Mouse (Mus musculus) midbrain, embryonic 13.5 days (tissue): ENCODE results near the gene T2. TPM values are rescaled to one million over a fixed set of nuclear protein-coding genes. Genes with fewer than 3 reads are reported as not detected.

Source experiments
- ATAC-seq: fragments of 200-750 bp; cut with Nextera tagmentation; 2 replicates; pipeline ENCODE4 v1.8.0; 2017; ENCODE audit warnings: mild to moderate bottlenecking, moderate TSS enrichment, moderate library complexity
- H3K27ac ChIP-seq: fragments of 300-500 bp; sonication (generic); 2 replicates; pipeline ENCODE4 v1.5.1; 2015; ENCODE audit warnings: inconsistent platforms, mild to moderate bottlenecking, moderate library complexity
- H3K27me3 ChIP-seq: fragments of 300-500 bp; sonication (generic); 2 replicates; pipeline ENCODE4 v1.6.1; 2015; ENCODE audit warnings: mild to moderate bottlenecking, inconsistent platforms
- H3K36me3 ChIP-seq: fragments of 300-500 bp; sonication (generic); 2 replicates; pipeline ENCODE4 v1.6.1; 2015; ENCODE audit warnings: mild to moderate bottlenecking, inconsistent platforms
- H3K4me1 ChIP-seq: fragments of 300-500 bp; sonication (generic); replicated peaks from 2 replicates; pipeline ENCODE4 v1.6.1; 2015; ENCODE audit warnings: inconsistent platforms
- H3K4me2 ChIP-seq: fragments of 300-500 bp; sonication (generic); replicated peaks from 2 replicates; pipeline ENCODE4 v1.6.1; 2015; ENCODE audit warnings: moderate library complexity, mild to moderate bottlenecking, inconsistent platforms
- H3K4me3 ChIP-seq: fragments of 300-500 bp; sonication (generic); replicated peaks from 2 replicates; pipeline ENCODE4 v1.5.1; 2015; ENCODE audit warnings: mild to moderate bottlenecking, inconsistent platforms
- H3K9ac ChIP-seq: fragments of 300-500 bp; sonication (generic); replicated peaks from 2 replicates; pipeline ENCODE4 v1.6.1; 2015; ENCODE audit warnings: mild to moderate bottlenecking, inconsistent platforms
- H3K9me3 ChIP-seq: fragments of 300-500 bp; sonication (generic); 2 replicates; pipeline ENCODE4 v1.6.1; 2016; ENCODE audit warnings: mild to moderate bottlenecking, inconsistent platforms
- WGBS: fragments of 180-500 bp; shearing (Covaris S2); methylation state at CpG from one replicate; pipeline ENCODE4 v1.1.7; 2015; 5-methylcytosine and 5-hydroxymethylcytosine counted together
- polyA plus RNA-seq: library from polyadenylated mRNA; unstranded; fragments of >200 nt; fragmentation: Nextera tagmentation; extraction: Ambion mirVana; gene quantifications from 2 replicates; pipeline ENCODE4 v1.2.1, GENCODE M21; 2015

The T2 gene
- polyA plus RNA-seq, 1 experiment from 2014 or later, result 0.46 TPM

GRCm38 (mm10) chr17:8429896-8430295 is 74.1 kb downstream of the T2 start:
- ATAC-seq, result no peak
- WGBS, result 2% methylated on average over 5 of the region's 5 CpGs
- Histone ChIP-seq H3K9me3 (no peaks in the 10 kb centered on the region), H3K4me1 (peaks cover 20% of the 10 kb centered on the region), H3K9ac (no peak overlapping the region), H3K4me2 (no peak overlapping the region), H3K4me3 (no peak overlapping the region), H3K27me3 (peaks cover 86% of the 10 kb centered on the region), H3K36me3 (no peaks in the 10 kb centered on the region), H3K27ac (no peak overlapping the region)

GRCm38 (mm10) chr17:8432179-8432800 is 76.5 kb downstream of the T2 start:
- 2% methylated on average over 17 of the region's 17 CpGs for WGBS
- peaks cover 20% of the 10 kb centered on the region for H3K4me1 ChIP-seq
- peaks cover 100% of the 10 kb centered on the region for H3K27me3 ChIP-seq
- H3K4me3 ChIP-seq, result no peak overlapping the region
- H3K27ac ChIP-seq, result no peak overlapping the region
- H3K9me3 ChIP-seq, result no peaks in the 10 kb centered on the region
- no peak for ATAC-seq
- no peak overlapping the region for H3K9ac ChIP-seq
- H3K4me2 ChIP-seq, result no peak overlapping the region
- no peaks in the 10 kb centered on the region for H3K36me3 ChIP-seq

DNA sequence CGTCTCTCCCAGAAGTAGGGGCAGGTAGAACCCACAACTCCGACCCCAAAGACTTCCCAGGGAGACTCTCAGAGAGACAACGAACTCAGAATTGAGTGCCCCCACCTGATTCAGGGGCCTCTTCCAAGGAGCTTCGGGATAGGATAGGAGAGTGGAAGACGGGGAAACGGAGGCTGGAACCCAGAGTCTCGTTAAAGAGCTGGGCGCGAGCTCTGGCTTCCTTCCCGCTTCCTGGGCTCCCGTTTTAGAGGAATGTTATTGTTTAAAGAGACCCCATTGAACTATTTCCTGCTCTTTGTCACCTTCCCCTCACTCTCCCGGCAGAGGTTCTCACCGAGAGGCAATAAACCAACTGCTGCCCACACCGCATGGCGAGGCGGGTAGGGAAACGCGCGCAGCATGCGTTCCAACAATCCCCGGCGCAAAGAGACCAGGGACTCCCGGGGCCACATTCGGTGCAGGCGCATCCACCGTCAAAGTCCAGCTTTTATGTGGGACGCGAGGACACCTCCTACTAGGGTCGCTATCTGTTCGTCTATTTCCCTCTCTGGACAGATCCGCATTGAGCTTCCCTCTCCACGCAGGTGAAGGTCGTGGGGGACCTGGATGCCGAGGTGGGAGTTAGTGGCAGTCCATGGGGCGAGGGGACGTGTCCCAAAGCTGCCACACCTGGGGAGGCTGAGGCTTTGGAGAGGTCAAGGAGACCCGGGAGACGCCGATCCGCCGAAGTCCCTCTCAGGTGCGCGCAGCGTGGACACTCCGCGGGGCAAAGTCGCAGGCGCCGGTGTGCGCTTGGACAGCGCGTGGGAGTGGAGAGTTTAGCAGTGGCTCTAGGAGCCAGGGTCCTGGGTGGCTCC is 77.6 kb downstream of the T2 start:
- Histone ChIP-seq H3K27ac (no peak overlapping the region), H3K4me3 (peak overlapping the region; percentile 22)
- WGBS, result under 1% methylated on average over 49 of the region's 52 CpGs

GRCm38 (mm10) chr17:8433978-8434960 is 78.5 kb downstream of the T2 start, which contains the start of gene T:
TSS of gene T (plus strand) at chr17:8434423.
- peak within 1 kb of the TSS; percentile 22 for H3K4me3 ChIP-seq

More for the DNA sequence above, 77.6 kb downstream of the T2 start:
- H3K27me3 ChIP-seq, result peaks cover 100% of the 10 kb centered on the region
- ATAC-seq, result no peak
- H3K9ac ChIP-seq, result no peak overlapping the region
- no peaks in the 10 kb centered on the region for H3K9me3 ChIP-seq
- H3K4me2 ChIP-seq, result peak overlapping the region; percentile 45
- H3K36me3 ChIP-seq, result no peaks in the 10 kb centered on the region
- peaks cover 20% of the 10 kb centered on the region for H3K4me1 ChIP-seq

DNA sequence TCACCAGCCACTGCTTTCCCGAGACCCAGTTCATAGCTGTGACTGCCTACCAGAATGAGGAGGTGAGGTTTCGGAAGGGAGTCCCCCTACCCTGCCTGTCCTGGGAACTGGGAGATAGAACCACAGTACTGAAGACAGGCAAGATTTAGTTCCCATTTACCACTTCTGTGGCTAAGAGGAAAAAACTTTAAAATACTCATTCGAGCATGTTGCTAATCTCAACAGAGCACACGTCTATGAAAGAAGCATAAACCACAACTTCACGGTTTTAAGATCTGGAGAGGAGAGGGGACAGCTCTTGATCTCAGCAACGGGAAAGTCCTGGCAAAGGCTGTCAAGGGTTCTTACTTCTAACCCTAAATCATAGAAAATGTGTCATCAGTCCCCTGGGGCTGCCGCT is 80.4 kb downstream of the T2 start:
- H3K4me2 ChIP-seq, result no peak overlapping the region
- H3K4me1 ChIP-seq, result peaks cover 13% of the 10 kb centered on the region
- H3K9me3 ChIP-seq, result no peaks in the 10 kb centered on the region
- no peaks in the 10 kb centered on the region for H3K36me3 ChIP-seq
- no peak overlapping the region for H3K9ac ChIP-seq
- 14% methylated on average over 7 of the region's 7 CpGs for WGBS
- H3K27ac ChIP-seq, result no peak overlapping the region
- ATAC-seq, result no peak
- H3K27me3 ChIP-seq, result peaks cover 94% of the 10 kb centered on the region
- no peak overlapping the region for H3K4me3 ChIP-seq

More at GRCm38 (mm10) chr17:8433978-8434960, 78.5 kb downstream of the T2 start, which contains the start of gene T:
- no peaks in the 10 kb centered on the region for H3K9me3 ChIP-seq
- H3K9ac ChIP-seq, result no peak within 1 kb of the TSS
- no peaks in the 10 kb centered on the region for H3K36me3 ChIP-seq
- no peak for ATAC-seq
- WGBS, result under 1% methylated on average over 64 of the region's 65 CpGs
- H3K4me2 ChIP-seq, result peak within 1 kb of the TSS; percentile 45
- H3K4me1 ChIP-seq, result peaks cover 20% of the 10 kb centered on the region
- H3K27me3 ChIP-seq, result peaks cover 100% of the 10 kb centered on the region
- H3K27ac ChIP-seq, result no peak within 1 kb of the TSS

GRCm38 (mm10) chr17:8444062-8444461 is 88.3 kb downstream of the T2 start:
- ATAC-seq, result no peak
- no peak overlapping the region for H3K4me2 ChIP-seq
- no peaks in the 10 kb centered on the region for H3K9me3 ChIP-seq
- peaks cover 20% of the 10 kb centered on the region for H3K27me3 ChIP-seq
- no peak overlapping the region for H3K9ac ChIP-seq
- H3K27ac ChIP-seq, result no peak overlapping the region
- H3K4me1 ChIP-seq, result no peaks in the 10 kb centered on the region
- H3K36me3 ChIP-seq, result no peaks in the 10 kb centered on the region
- 51% methylated on average over 3 of the region's 3 CpGs for WGBS
- H3K4me3 ChIP-seq, result no peak overlapping the region

DNA sequence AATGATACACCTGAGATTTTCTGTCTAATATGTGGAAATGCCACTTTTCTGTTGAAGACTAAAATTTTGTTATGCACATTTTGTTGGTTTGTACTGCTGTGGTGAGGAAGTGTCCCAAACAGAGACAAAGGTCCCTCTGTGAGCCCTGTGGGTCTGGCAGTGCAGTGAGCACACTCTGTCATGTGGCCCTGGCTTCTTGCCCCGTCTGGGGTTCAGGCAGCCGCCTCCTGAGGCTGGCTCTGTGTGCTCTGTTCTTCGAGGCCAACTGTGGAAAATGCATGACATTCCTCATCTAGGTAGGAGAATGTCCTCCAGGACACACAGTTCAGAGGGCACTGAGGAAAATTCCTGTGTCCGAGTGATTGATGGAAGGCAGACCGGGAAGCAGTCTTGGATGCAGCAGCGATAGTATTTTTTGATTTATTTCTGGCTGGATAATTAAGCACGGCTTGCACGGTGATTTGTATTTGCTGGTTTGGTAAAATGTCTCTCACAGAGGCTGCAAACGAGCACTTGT is 91.9 kb downstream of the T2 start:
- Histone ChIP-seq H3K9ac (no peak overlapping the region), H3K27me3 (0 out of 2 replicates have a peak, but pooled peaks cover 4% of the 10 kb centered on the region), H3K9me3 (no peaks in the 10 kb centered on the region), H3K4me3 (no peak overlapping the region), H3K4me2 (no peak overlapping the region), H3K4me1 (no peaks in the 10 kb centered on the region), H3K27ac (no peak overlapping the region), H3K36me3 (no peaks in the 10 kb centered on the region)
- 59% methylated on average over 9 of the region's 9 CpGs for WGBS
- ATAC-seq, result no peak

GRCm38 (mm10) chr17:8448324-8448723 is 92.5 kb downstream of the T2 start:
- 0 out of 2 replicates have a peak, but pooled peaks cover under 1% of the 10 kb centered on the region for H3K27me3 ChIP-seq
- no peaks in the 10 kb centered on the region for H3K36me3 ChIP-seq
- no peak for ATAC-seq
- 71% methylated on average over 3 of the region's 3 CpGs for WGBS
- H3K4me3 ChIP-seq, result no peak overlapping the region
- no peaks in the 10 kb centered on the region for H3K4me1 ChIP-seq
- H3K9me3 ChIP-seq, result no peaks in the 10 kb centered on the region
- no peak overlapping the region for H3K9ac ChIP-seq
- no peak overlapping the region for H3K27ac ChIP-seq
- no peak overlapping the region for H3K4me2 ChIP-seq

GRCm38 (mm10) chr17:8455196-8455595 is 99.4 kb downstream of the T2 start:
- Histone ChIP-seq H3K27ac (no peak overlapping the region), H3K4me2 (no peak overlapping the region), H3K36me3 (no peaks in the 10 kb centered on the region), H3K27me3 (0 out of 2 replicates have a peak, but pooled peaks cover 4% of the 10 kb centered on the region), H3K4me1 (peaks cover 9% of the 10 kb centered on the region), H3K9ac (no peak overlapping the region), H3K4me3 (no peak overlapping the region), H3K9me3 (no peaks in the 10 kb centered on the region)
- 67% methylated on average over 6 of the region's 6 CpGs for WGBS
- 0 out of 2 replicates have a peak, but pooled peaks have one; percentile 9 for ATAC-seq

- 0 out of 2 replicates have a peak, but pooled peaks cover 4% of the 10 kb centered on the region for H3K27me3 ChIP-seq
- H3K9me3 ChIP-seq, result no peaks in the 10 kb centered on the region
- no peak overlapping the region for H3K9ac ChIP-seq
- ATAC-seq, result no peak
- peaks cover 9% of the 10 kb centered on the region for H3K4me1 ChIP-seq
- no peak overlapping the region for H3K27ac ChIP-seq
- H3K36me3 ChIP-seq, result no peaks in the 10 kb centered on the region
- 63% methylated on average over 7 of the region's 7 CpGs for WGBS
- no peak overlapping the region for H3K4me3 ChIP-seq
- no peak overlapping the region for H3K4me2 ChIP-seq
Observed at GRCm38 (mm10) chr17:8455601-8456000, 99.8 kb downstream of the T2 start.

GRCm38 (mm10) chr17:8456856-8457460 is 101.2 kb downstream of the T2 start:
- ATAC-seq, result no peak
- peaks cover 9% of the 10 kb centered on the region for H3K4me1 ChIP-seq
- no peaks in the 10 kb centered on the region for H3K9me3 ChIP-seq
- 0 out of 2 replicates have a peak, but pooled peaks cover 4% of the 10 kb centered on the region for H3K27me3 ChIP-seq
- no peaks in the 10 kb centered on the region for H3K36me3 ChIP-seq
- peak overlapping the region; percentile 55 for H3K27ac ChIP-seq
- WGBS, result 44% methylated on average over 9 of the region's 9 CpGs
- H3K4me2 ChIP-seq, result no peak overlapping the region
- H3K9ac ChIP-seq, result no peak overlapping the region
- no peak overlapping the region for H3K4me3 ChIP-seq
